Mouse (Mus musculus) lung, embryonic 16.5 days (tissue): Measurements from ENCODE around the gene Ces1f. TPM values are rescaled to one million over a fixed set of nuclear protein-coding genes. Genes with fewer than 3 reads are reported as not detected.
"Not testable (repeated sequence)": the region's sequence is repeated elsewhere in the genome, so short reads cannot be mapped to it uniquely, and the experiment has no call there.

ENCODE experiments used
- ATAC-seq: fragments of 200-750 bp; cut with Nextera tagmentation; 2 replicates; pipeline ENCODE4 v1.8.0; 2017; ENCODE audit warnings: low read depth, mild to moderate bottlenecking, moderate library complexity
- H3K27ac ChIP-seq: fragments of 300-500 bp; sonication (generic); 2 replicates; pipeline ENCODE4 v1.5.1; 2014; ENCODE audit warnings: mild to moderate bottlenecking, control low read depth, low read length
- H3K27me3 ChIP-seq: fragments of 300-500 bp; sonication (generic); 2 replicates; pipeline ENCODE4 v1.6.1; 2014; ENCODE audit warnings: low read depth, low read length, mixed read lengths; ENCODE audit not compliant: control insufficient read depth, insufficient read depth
- H3K36me3 ChIP-seq: fragments of 300-500 bp; sonication (generic); 2 replicates; pipeline ENCODE4 v1.6.1; 2014; ENCODE audit warnings: low read length; ENCODE audit not compliant: control insufficient read depth, insufficient read depth
- H3K4me1 ChIP-seq: fragments of 300-500 bp; sonication (generic); replicated peaks from 2 replicates; pipeline ENCODE4 v1.6.1; 2014; ENCODE audit warnings: low read length, mixed read lengths; ENCODE audit not compliant: control insufficient read depth, insufficient read depth
- H3K4me2 ChIP-seq: fragments of 300-500 bp; sonication (generic); 2 replicates; pipeline ENCODE4 v1.6.1; 2014; ENCODE audit warnings: low read depth, low read length, control low read depth
- H3K4me3 ChIP-seq: fragments of 300-500 bp; sonication (generic); 2 replicates; pipeline ENCODE4 v1.5.1; 2014; ENCODE audit warnings: mild to moderate bottlenecking, low read length, control low read depth
- H3K9ac ChIP-seq: fragments of 300-500 bp; sonication (generic); 2 replicates; pipeline ENCODE4 v1.6.1; 2014; ENCODE audit warnings: low read length, control low read depth
- H3K9me3 ChIP-seq: fragments of 300-500 bp; sonication (generic); 2 replicates; pipeline ENCODE4 v1.6.1; 2016; ENCODE audit warnings: low read length; ENCODE audit not compliant: control insufficient read depth
- WGBS: fragments of 180-500 bp; shearing (Covaris S2); extraction: QIAGEN DNeasy Blood & Tissue Kit; methylation state at CpG from one replicate; pipeline ENCODE4 v1.1.7; 2014; 5-methylcytosine and 5-hydroxymethylcytosine counted together
- polyA plus RNA-seq: library from polyadenylated mRNA; unstranded; fragments of >200 nt; fragmentation: Nextera tagmentation; extraction: Ambion mirVana; gene quantifications from 2 replicates; pipeline ENCODE4 v1.2.1, GENCODE M21; 2015

Ces1f gene
- polyA plus RNA-seq, 1 experiment from 2014 or later = 2.5 TPM

GRCm38 (mm10) chr8:93226471-93226870 is 53.1 kb downstream of the Ces1f start:
- not testable (repeated sequence) for H3K27ac ChIP-seq, H3K36me3 ChIP-seq, H3K9ac ChIP-seq, ATAC-seq, H3K27me3 ChIP-seq, H3K4me2 ChIP-seq, H3K4me1 ChIP-seq, H3K4me3 ChIP-seq, H3K9me3 ChIP-seq
- WGBS = 94% methylated on average over 1 of the region's 1 CpGs

DNA sequence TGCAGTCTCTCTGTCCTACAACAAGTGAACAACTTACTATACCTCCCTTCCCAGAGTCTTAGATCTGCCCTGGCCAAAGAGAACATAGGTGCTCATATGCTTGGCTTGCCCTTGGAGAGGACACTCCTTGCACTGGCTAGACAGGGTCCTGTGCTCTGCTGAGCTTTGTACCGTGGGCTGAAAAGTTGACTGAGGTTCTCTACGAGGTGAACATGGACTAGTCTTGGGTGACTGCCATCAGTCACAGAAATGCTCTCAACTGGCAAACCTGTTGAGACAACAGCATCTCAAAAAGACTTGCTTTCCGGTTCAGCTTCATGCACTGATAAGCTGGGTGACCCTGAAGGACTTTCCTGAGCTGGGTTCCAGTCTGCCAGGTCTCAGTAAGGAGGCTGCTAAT is 57.7 kb downstream of the Ces1f start:
- Histone ChIP-seq H3K9me3 (no peaks in the 10 kb centered on the region), H3K4me3 (no peak overlapping the region), H3K4me2 (no peak overlapping the region), H3K27ac (no peak overlapping the region), H3K27me3 (no peaks in the 10 kb centered on the region), H3K4me1 (no peaks in the 10 kb centered on the region), H3K9ac (no peak overlapping the region), H3K36me3 (no peaks in the 10 kb centered on the region)
- 60% methylated on average over 3 of the region's 3 CpGs for WGBS
- ATAC-seq = no peak

- Histone ChIP-seq H3K27me3 (no peaks in the 10 kb centered on the region), H3K36me3 (no peaks in the 10 kb centered on the region), H3K9me3 (no peaks in the 10 kb centered on the region), H3K27ac (no peak overlapping the region), H3K4me2 (no peak overlapping the region), H3K4me1 (no peaks in the 10 kb centered on the region), H3K9ac (no peak overlapping the region), H3K4me3 (no peak overlapping the region)
- WGBS = 65% methylated on average over 4 of the region's 4 CpGs
- ATAC-seq = no peak
Measured at GRCm38 (mm10) chr8:93217867-93218266, 61.7 kb downstream of the Ces1f start.

GRCm38 (mm10) chr8:93217375-93217774 is 62.2 kb downstream of the Ces1f start:
- WGBS = 61% methylated on average over 1 of the region's 1 CpGs
- no peak for ATAC-seq
- Histone ChIP-seq H3K4me3 (no peak overlapping the region), H3K4me2 (no peak overlapping the region), H3K27me3 (no peaks in the 10 kb centered on the region), H3K9ac (no peak overlapping the region), H3K36me3 (no peaks in the 10 kb centered on the region), H3K27ac (no peak overlapping the region), H3K9me3 (no peaks in the 10 kb centered on the region), H3K4me1 (no peaks in the 10 kb centered on the region)

GRCm38 (mm10) chr8:93211091-93211490 is 68.5 kb downstream of the Ces1f start:
- no peaks in the 10 kb centered on the region for H3K36me3 ChIP-seq
- no peak for ATAC-seq
- no peaks in the 10 kb centered on the region for H3K9me3 ChIP-seq
- H3K4me1 ChIP-seq = no peaks in the 10 kb centered on the region
- no peak overlapping the region for H3K27ac ChIP-seq
- H3K4me2 ChIP-seq = no peak overlapping the region
- H3K4me3 ChIP-seq = no peak overlapping the region
- no peak overlapping the region for H3K9ac ChIP-seq
- no peaks in the 10 kb centered on the region for H3K27me3 ChIP-seq

Other genes starting within 250 kb of the Ces1f start
- 0.15 TPM in 1 of 2 replicates, not detected in the other for gene Ces1a, start 231.6 kb downstream of the Ces1f start, polyA plus RNA-seq
- gene Ces1b, start 199.7 kb downstream of the Ces1f start, polyA plus RNA-seq = 0.20 TPM in 1 of 2 replicates, not detected in the other
- gene Ces1c, start 148.5 kb downstream of the Ces1f start, polyA plus RNA-seq = 0.67 TPM in 1 of 2 replicates, not detected in the other
- 89.8 and 109 TPM in 2 replicates for gene Ces1d, start 81.9 kb downstream of the Ces1f start, polyA plus RNA-seq
- 0.26 and 0.45 TPM in 2 replicates for gene Ces1e, start 50.1 kb downstream of the Ces1f start, polyA plus RNA-seq
- gene Ces1g, start 57.6 kb upstream of the Ces1f start, polyA plus RNA-seq = 0.20 TPM in 2 replicates
- not detected in 2 replicates for gene Ces1h, start 100.0 kb upstream of the Ces1f start, polyA plus RNA-seq